Mouse (Mus musculus) ES-Bruce4 (cell line): Measurements from ENCODE around the gene Spin1.

Experiments
- CTCF ChIP-seq: IDR thresholded peaks from one replicate; pipeline ENCODE4 v1.8.1; 2011; ENCODE audit warnings: low read depth, low read length
- POLR2A ChIP-seq: IDR thresholded peaks from one replicate; pipeline ENCODE4 v1.8.1; 2011; ENCODE audit warnings: low read length; ENCODE audit not compliant: insufficient read depth

- TF ChIP-seq CTCF (no peak), POLR2A (no peak)
These were observed 984 bp upstream of the Spin1 start for GRCm38 (mm10) chr13:51099560-51100232.
